Mouse (Mus musculus) layer of hippocampus, adult 9-10 months (tissue): ENCODE results near the gene Esyt1.
"Not testable (repeated sequence)": the region's sequence is repeated elsewhere in the genome, so short reads cannot be mapped to it uniquely, and the experiment has no call there.

Experiments
- DNase-seq: peaks from one replicate; pipeline ENCODE4 v3.0.0; 2022; ENCODE audit warnings: low spot score

Gene Esyt1

DNA sequence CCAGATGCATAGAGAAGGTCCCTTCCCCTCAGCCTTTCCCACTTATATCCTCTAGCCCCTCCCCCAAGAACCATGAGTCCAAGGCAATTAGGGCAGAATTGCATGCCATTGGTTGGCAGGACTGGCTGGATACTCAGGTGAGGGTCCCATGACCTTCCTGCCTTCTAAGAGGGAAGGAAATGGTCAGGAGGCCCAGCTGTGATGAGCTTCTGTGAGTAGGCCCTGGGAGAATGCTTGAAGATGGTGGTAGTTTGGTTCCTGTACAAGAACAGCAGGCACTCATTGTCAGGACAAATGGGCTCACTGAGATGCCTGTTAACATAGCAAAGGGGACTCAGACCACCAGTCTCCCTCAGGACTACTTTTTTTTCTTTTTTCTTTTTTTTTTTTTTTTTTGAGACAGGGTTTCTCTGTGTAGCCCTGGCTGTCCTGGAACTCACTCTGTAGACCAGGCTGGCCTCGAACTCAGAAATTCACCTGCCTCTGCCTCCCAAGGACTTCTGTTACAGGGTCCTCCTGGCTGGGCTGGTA lies 12.7 kb upstream of the Esyt1 start:
- no peak for DNase-seq

DNA sequence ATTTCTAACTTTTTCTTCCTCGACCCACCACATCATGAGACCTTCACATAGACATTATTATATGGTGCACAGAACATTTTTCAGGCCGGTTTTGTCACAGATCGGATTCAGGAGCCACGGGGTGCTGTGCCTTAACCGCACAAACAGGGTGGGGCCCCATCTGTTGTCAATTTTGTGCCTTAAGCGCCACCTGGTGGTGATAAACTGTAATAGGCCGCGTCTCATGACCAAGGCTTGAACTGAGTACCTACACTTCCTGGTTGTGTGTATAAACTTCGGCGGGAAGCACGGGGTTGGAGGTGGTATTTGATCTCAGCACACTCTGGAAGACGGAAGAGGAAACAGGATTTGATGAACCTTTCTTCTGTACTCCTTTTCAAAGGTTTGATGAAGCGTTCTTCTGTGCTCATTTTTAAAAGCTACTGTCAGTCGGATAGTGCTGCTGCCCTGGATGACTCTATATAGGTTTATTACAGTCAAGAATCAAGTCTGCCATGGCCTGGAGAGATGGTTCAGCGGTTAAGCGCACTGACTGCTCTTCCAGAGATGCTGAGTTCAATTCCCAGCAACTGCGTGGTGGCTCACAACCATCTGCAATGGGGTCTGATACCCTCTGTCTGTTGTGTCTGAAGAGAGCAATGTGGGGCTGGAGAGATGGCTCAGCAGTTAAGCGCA lies 10.7 kb upstream of the Esyt1 start:
- peak; percentile 96 for DNase-seq

GRCm38 (mm10) chr10:128535624-128536265 lies 10.1 kb upstream of the Esyt1 start:
- DNase-seq = no peak

GRCm38 (mm10) chr10:128535206-128535605 lies 9.5 kb upstream of the Esyt1 start:
- no peak for DNase-seq

- DNase-seq = no peak
These were observed 990 bp upstream of the Esyt1 start for GRCm38 (mm10) chr10:128526366-128527356.

DNA sequence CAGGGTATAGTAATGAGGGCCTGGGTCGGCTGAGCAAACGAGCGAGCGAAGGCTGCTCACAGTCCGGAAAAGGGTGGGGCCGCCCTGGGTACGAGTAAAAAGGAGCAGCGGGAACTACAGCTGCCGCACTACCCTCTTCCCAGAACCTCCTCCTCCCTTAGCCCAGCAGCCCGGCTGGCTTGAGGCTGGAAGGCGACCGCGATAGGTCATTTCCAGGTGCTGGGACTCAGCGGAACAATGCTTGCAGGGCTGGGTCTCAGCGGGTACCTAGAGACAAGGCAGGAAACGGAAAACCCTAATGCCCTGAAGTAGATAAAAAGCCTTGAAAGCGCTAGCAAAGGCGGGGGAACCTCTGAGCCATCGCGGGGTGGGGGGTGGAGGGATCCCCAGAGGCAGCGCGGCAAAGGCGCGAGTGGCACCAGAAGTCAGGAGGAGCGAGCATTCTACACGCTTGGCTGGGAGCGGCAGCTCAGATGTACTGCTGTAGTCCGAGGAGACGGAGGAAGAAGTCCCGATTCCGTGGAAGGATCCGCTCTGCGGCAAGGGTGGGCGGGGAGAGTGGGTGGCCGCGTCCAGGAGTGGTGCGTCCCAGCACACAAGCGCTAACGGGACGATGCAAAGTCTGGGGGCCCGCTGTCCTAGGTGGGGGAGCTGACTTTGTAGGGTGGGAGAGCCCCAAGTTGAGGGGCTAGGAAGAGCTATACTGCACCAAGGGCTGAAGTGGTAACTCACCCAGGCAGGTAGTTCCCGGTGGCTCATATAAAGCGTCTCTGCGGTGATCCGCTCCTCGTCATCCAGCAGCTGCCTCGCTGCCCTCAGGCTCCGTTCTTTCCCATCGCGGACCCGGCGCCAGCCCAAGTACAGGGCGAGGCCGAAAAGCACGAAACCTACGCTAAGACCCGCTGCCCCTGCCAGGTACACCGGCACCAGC lies 674 bp downstream of the Esyt1 start:
- no peak for DNase-seq

DNA sequence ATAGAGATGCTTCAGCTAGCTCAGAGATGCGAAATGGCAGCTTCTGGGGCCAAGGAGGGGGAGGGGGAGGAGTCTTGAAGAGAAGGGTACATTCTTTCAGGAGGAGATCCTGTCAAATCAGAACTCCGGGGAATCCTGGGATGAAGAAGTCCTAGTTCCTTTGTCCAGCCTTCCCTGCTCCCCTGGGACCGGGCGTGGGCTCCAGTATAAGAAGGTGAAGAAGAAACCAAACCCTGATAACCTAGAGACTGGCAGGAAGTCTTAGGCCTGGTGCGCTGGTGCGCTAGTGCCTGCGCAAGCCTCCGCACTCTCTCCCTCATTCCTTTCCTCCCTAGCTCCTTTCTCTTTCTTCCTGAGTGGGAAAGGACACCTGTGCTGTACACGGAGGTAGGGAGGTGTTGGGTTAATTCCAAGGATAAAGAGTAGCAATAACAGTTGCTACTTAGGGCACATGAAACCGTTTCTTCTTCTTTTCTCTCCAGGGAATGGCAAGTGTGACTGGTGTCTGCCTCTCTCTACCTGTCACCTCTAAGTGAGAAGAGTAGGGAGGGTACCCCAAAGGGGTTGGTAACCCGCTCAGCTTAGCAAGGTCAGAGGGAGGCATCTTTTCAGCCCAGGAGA lies 1.4 kb downstream of the Esyt1 start:
- no peak for DNase-seq

GRCm38 (mm10) chr10:128522351-128522750 lies 3.3 kb downstream of the Esyt1 start:
- DNase-seq = no peak

- DNase-seq = no peak
These were observed 5.1 kb downstream of the Esyt1 start for GRCm38 (mm10) chr10:128520591-128520990.

GRCm38 (mm10) chr10:128518833-128519232 lies 6.8 kb downstream of the Esyt1 start:
- DNase-seq = no peak

DNA sequence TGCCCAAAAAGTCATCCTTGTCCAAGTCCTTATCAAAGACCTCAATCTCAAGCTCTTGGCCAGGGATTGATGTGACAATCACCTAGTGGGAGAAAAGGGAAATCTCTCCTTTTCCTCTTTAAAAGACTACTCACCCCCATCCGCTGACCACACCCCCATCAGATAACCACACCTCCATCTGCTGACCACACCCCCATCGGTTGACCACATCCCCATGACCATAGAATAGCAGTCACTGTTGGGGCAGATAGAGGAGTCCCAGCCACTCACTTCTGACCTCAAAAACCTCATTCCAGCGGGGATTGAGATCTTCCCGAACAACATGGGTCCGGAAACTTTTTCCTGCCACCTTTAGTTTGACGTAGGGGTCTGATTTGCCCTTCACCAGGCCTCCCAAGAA lies 9.0 kb downstream of the Esyt1 start:
- no peak for DNase-seq

- DNase-seq = no peak
These were observed 9.6 kb downstream of the Esyt1 start for GRCm38 (mm10) chr10:128516029-128516428.

DNA sequence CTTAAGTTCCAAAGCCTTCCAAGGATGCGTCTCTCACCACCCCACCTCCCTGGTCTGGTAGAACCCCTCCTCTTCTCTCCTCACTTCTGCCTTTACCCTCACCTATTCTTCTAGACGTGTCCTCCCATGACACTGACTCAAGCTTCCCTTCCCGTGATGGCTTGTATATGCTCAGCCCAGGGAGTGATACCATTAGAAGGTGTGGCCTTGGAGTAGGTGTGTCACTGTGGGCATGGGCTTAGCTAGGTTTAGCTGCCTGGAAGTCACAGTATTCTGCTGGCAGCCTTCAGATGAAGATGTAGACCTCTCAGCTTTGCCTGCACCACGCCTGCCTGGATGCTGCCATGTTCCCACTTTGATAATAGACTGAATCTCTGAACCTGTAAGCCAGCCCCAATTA lies 10.6 kb downstream of the Esyt1 start:
- DNase-seq = no peak

- no peak for DNase-seq
These were observed 13.9 kb downstream of the Esyt1 start for GRCm38 (mm10) chr10:128511761-128512160.

DNA sequence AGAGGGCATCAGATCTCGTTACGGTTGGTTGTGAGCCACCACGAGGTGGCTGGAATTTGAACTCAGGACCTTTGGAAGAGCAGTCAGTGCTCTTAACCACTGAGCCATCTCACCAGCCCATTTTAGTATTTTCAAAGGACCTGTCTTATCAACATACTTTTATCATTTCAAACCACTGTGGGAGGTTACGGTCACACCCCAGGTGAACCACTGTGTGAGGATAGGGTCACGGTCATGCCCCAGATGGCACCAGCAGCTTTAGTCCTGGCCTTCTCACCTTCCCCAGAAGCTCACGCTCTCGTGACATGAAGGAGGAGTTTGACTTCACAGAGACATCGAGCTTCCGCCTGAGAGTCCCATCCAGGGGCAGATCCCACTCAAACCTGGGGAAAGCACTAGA lies 14.5 kb downstream of the Esyt1 start:
- no peak for DNase-seq

GRCm38 (mm10) chr10:128510301-128510700 lies 15.4 kb downstream of the Esyt1 start:
- DNase-seq = no peak

- no peak for DNase-seq
These were observed 15.8 kb downstream of the Esyt1 start for GRCm38 (mm10) chr10:128509831-128510230.

- DNase-seq = no peak
These were observed 16.5 kb downstream of the Esyt1 start for GRCm38 (mm10) chr10:128509203-128509602.

DNA sequence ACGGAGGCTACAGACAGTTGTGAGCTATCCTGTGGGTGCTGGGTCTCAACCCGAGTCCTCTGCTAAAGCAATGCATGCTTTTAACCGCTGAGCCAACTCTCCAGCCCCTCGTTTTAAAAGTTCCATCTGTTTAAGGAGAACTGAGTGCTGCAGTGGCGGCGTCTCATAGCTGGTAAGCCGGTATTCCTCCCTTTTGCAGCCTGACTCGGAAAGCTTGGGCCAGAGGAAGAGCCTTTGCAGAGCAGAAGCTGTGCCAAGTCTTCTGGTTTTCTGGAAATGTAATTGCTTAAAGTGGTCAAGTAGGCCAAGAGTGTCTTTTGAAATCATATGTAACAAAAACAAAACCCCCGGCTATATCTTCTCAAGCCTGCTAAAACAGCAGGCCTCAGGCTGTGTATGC lies 17.4 kb downstream of the Esyt1 start:
- no peak for DNase-seq

- DNase-seq = no peak
These were observed 19.7 kb downstream of the Esyt1 start for GRCm38 (mm10) chr10:128505974-128506373.

GRCm38 (mm10) chr10:128505371-128505667 lies 20.4 kb downstream of the Esyt1 start:
- DNase-seq = not testable (repeated sequence)
